Mouse (Mus musculus) right cerebral cortex, adult 2 months (tissue): ENCODE data around the gene Tmem236.

ENCODE experiments used
- DNase-seq, 2 experiments: peaks; one replicate each; pipeline ENCODE4 v3.0.0; 2021 to 2022; ENCODE audit warnings: low spot score in 2 of 2

Tmem236 gene

GRCm38 (mm10) chr2:14174334-14174733, at the start of gene Tmem236:
Tmem236 (plus strand) TSS chr2:14174523.
- DNase-seq = no peak

- no peak for DNase-seq
Measured at GRCm38 (mm10) chr2:14126387-14126786, 47.9 kb upstream of the Tmem236 start.

GRCm38 (mm10) chr2:14127629-14128028, 46.7 kb upstream of the Tmem236 start:
- no peak for DNase-seq

GRCm38 (mm10) chr2:14130641-14131339, 43.5 kb upstream of the Tmem236 start:
- DNase-seq = no peak

GRCm38 (mm10) chr2:14132468-14133326, 41.6 kb upstream of the Tmem236 start:
- no peak for DNase-seq

- no peak for DNase-seq
Measured at GRCm38 (mm10) chr2:14136906-14137305, 37.4 kb upstream of the Tmem236 start.

GRCm38 (mm10) chr2:14139590-14139989, 34.7 kb upstream of the Tmem236 start:
- DNase-seq = no peak

GRCm38 (mm10) chr2:14140044-14140443, 34.3 kb upstream of the Tmem236 start:
- DNase-seq = no peak

- DNase-seq = no peak
Measured at GRCm38 (mm10) chr2:14145311-14145710, 29.0 kb upstream of the Tmem236 start.

GRCm38 (mm10) chr2:14146913-14147312, 27.4 kb upstream of the Tmem236 start:
- no peak for DNase-seq

- no peak for DNase-seq
Measured at GRCm38 (mm10) chr2:14150829-14151228, 23.5 kb upstream of the Tmem236 start.

- no peak for DNase-seq
Measured at GRCm38 (mm10) chr2:14151854-14152253, 22.5 kb upstream of the Tmem236 start.

- no peak for DNase-seq
Measured at GRCm38 (mm10) chr2:14159047-14159446, 15.3 kb upstream of the Tmem236 start.

- no peak for DNase-seq
Measured at GRCm38 (mm10) chr2:14159756-14160155, 14.6 kb upstream of the Tmem236 start.

GRCm38 (mm10) chr2:14164459-14165030, 9.8 kb upstream of the Tmem236 start:
- DNase-seq = no peak

- DNase-seq = no peak
Measured at GRCm38 (mm10) chr2:14165066-14165465, 9.3 kb upstream of the Tmem236 start.

GRCm38 (mm10) chr2:14165618-14166344, 8.5 kb upstream of the Tmem236 start:
- no peak for DNase-seq

GRCm38 (mm10) chr2:14167721-14168120, 6.6 kb upstream of the Tmem236 start:
- DNase-seq = no peak

- DNase-seq = no peak
Measured at GRCm38 (mm10) chr2:14176460-14177193, 2.3 kb downstream of the Tmem236 start.

- no peak for DNase-seq
Measured at GRCm38 (mm10) chr2:14184375-14184774, 10.1 kb downstream of the Tmem236 start.

GRCm38 (mm10) chr2:14190684-14191083, 16.4 kb downstream of the Tmem236 start:
- no peak for DNase-seq
